Mouse (Mus musculus): ENCODE measurements around the gene Lmx1b. TPM values are rescaled to one million over a fixed set of nuclear protein-coding genes. Genes with fewer than 3 reads are reported as not detected.

Gene Lmx1b
- polyA plus RNA-seq (2015; fragmentation: Nextera tagmentation; extraction: Ambion mirVana), result 0.55 TPM in 2 replicates

DNA sequence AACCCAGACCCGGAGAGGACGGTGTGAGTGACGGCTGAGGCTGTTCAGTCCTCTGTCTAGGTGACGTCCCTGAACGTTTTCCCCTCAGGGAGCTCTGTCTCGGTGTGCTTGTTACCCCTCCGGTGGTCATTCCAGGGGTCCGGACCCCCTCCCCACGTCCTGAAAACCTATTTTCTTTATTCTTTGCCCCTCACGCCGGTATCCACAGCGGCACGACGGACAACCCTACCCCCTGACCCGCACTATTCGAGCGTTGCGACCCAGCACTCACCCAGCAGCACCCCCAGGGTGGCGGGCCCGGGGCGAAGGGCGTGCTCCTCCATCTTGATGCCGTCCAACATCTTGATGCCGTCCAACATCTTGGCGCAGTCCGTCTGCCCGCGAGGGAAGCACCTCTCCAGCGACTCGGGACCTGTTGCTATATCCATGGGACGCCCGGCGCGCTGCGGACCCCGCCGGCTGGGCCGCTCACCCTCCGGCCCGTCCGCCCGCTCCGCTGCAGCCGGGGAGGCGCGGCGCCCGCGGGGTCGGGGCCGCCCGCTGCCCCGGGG lies at the start of gene Lmx1b:
Gene Lmx1b, minus strand, starts transcription at position 341 of the 551 bp plus-strand sequence.
- Histone ChIP-seq H3K4me3 (peak within 1 kb of the TSS; percentile 52), H3K9me3 (no peaks in the 10 kb centered on the region), H3K27me3 (peaks cover 96% of the 10 kb centered on the region), H3K4me1 (peaks cover 44% of the 10 kb centered on the region), H3K9ac (peak within 1 kb of the TSS; percentile 58), H3K4me2 (peak within 1 kb of the TSS; percentile 77), H3K36me3 (no peaks in the 10 kb centered on the region), H3K27ac (no peak within 1 kb of the TSS)
- ATAC-seq (ENCODE audit: insufficient number of reproducible peaks, insufficient read depth, low FRiP score, low TSS enrichment, low read depth), result no peak
- under 1% methylated on average over 44 of the region's 53 CpGs for WGBS

DNA sequence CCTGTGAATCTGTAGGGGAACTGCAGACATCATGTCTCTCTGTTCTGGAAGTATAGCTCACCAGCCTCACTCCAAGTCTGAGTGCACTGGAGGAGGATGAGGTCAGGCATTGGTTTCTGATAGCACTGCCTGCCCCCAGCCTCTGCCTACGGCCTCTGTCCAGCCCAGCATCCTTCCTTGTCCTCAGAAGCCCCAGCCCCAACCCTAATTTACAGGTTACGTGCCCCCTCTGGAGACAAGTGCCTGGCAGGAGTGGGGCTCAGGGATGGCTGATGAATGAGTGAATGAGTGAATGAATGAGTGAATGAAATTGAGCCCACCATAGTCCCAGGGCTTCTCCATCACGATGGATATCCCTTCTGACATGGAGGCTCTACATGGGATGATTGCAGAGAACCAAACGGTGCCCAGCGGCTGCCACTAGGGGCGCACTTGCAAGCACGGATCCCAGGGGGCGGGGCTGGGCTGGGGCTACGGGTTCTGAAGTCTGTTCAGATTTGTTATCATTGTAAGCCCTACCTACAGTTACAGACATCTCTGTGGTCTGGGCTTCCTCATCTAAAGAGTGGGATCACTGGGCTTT lies 49.7 kb upstream of the Lmx1b start:
- ATAC-seq (ENCODE audit: insufficient number of reproducible peaks, insufficient read depth, low FRiP score, low TSS enrichment, low read depth), result no peak

DNA sequence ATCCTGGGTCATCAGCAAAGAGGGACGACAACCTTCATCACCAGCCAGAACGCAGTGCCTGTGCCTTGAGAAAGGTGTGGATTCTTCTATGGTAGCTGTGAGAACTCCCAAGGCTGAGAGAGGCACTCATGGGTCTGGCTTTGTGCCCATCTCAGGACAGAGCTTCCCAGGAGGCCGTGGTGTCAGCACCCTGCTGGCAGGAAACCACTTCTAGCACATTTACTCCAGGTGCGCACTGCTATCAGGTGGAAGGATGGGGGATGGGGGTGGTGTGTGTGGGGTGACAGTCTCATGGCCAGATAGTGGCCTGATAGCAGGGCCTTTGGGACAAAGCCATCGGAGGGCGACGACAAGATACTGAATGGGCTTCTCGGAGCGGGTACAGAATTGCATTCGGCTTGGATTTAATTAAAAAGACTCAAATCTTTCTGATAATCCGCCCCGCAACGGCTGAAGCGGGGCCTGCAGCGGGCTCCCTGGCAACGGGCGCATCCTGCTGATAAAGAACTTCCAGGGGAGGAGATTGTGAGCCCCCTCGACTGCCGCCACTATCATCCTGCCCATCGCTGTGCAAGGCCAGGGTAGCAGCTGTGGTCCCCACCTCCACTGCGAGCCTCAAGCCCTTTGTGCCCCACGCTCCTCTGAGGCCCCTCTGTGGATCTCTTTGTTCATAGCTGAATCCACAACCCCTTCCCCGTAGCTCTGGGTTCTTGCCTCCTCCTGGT lies 49.0 kb upstream of the Lmx1b start:
- 53% methylated on average over 23 of the region's 23 CpGs for WGBS
- Histone ChIP-seq H3K9me3 (no peaks in the 10 kb centered on the region), H3K27me3 (peaks cover 18% of the 10 kb centered on the region), H3K4me3 (no peak overlapping the region), H3K4me1 (0 out of 2 replicates have a peak, but pooled peaks cover 7% of the 10 kb centered on the region), H3K4me2 (no peak overlapping the region), H3K36me3 (no peaks in the 10 kb centered on the region), H3K27ac (no peak overlapping the region), H3K9ac (no peak overlapping the region)
- no peak for ATAC-seq (ENCODE audit: insufficient number of reproducible peaks, insufficient read depth, low FRiP score, low TSS enrichment, low read depth)

More for the DNA sequence above, 49.7 kb upstream of the Lmx1b start:
- Histone ChIP-seq H3K4me2 (no peak overlapping the region), H3K4me3 (no peak overlapping the region), H3K9ac (no peak overlapping the region), H3K9me3 (no peaks in the 10 kb centered on the region), H3K4me1 (0 out of 2 replicates have a peak, but pooled peaks cover 7% of the 10 kb centered on the region), H3K27me3 (peaks cover 18% of the 10 kb centered on the region), H3K36me3 (no peaks in the 10 kb centered on the region), H3K27ac (no peak overlapping the region)
- WGBS, result 33% methylated on average over 9 of the region's 9 CpGs

DNA sequence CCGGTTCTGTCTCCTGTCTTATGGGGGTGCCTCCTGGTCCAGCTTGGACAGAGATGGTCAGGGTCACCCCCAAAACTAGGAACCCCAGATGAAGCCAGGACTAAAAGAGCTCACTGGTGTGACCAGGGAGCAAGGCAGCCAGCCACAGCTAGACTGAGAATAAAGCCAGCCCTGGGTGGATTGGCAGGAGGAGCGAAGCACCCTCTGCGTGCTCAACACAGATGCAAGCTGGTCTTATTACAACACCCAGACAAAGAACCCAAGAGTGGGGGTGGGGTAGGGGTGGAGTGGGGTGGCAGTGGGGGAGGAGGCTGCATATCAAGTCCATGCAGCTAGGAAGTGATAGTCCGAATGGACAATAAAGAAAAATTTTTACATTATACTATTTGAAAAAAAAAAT lies 43.3 kb upstream of the Lmx1b start:
- 57% methylated on average over 4 of the region's 4 CpGs for whole genome bisulfite sequencing
- Histone ChIP-seq H3K4me2 (no peak overlapping the region), H3K36me3 (no peaks in the 10 kb centered on the region), H3K27ac (no peak overlapping the region), H3K9ac (no peak overlapping the region), H3K4me3 (no peak overlapping the region), H3K9me3 (no peaks in the 10 kb centered on the region), H3K27me3 (peaks cover 5% of the 10 kb centered on the region), H3K4me1 (no peaks in the 10 kb centered on the region)
- no peak for ATAC-seq (ENCODE audit: insufficient number of reproducible peaks, insufficient read depth, low FRiP score, low TSS enrichment, low read depth)

DNA sequence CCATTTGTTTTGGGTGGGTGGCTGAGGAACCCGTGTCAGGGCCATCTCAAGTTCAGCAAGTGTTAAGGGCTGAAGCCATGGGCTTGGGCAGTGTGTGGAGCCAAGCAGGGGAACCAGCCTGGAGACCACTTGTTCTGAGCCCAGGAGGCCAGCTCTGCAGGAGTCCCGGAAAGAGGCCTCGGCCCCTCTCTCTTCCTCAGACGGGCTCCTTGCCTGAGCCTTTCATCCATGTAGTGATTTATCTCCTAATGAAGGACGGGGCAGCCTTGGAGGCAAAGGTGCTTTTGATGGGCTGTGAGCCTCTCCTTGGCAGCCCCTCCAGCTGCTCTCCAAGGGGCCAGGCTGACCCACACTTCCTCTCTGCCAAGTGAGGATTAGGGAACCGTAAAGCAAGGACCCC lies 42.8 kb upstream of the Lmx1b start:
- Histone ChIP-seq H3K4me2 (no peak overlapping the region), H3K9me3 (no peaks in the 10 kb centered on the region), H3K4me3 (no peak overlapping the region), H3K36me3 (no peaks in the 10 kb centered on the region), H3K4me1 (peaks cover under 1% of the 10 kb centered on the region; the same call in 1 of the 2 replicates), H3K9ac (no peak overlapping the region), H3K27ac (no peak overlapping the region), H3K27me3 (no peaks in the 10 kb centered on the region; the same call in 1 of the 2 replicates)
- 47% methylated on average over 6 of the region's 6 CpGs for WGBS
- no peak for ATAC-seq (ENCODE audit: insufficient number of reproducible peaks, insufficient read depth, low FRiP score, low TSS enrichment, low read depth)

DNA sequence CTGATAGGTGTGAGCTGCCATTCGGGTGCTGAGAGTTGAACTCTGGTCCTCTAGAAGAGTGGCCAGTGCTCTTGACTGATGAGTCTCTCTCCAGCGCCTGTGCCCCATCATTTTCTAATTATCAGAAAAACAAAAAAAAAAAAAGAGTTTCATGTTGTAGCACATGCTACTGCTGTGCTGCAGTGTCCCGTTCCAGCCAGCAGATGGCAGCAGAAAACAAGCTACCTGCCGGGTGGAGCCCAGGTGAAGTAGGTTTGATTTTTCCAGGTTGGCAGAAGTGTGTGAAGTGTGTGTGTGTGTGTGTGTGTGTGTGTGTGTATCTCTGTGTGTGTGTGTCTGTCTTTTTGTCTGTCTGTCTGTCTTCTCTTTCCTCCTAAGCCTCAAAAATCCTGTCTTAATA lies 41.9 kb upstream of the Lmx1b start:
- no peak for ATAC-seq (ENCODE audit: insufficient number of reproducible peaks, insufficient read depth, low FRiP score, low TSS enrichment, low read depth)
- WGBS, result 8% methylated on average over 4 of the region's 4 CpGs
- Histone ChIP-seq H3K27ac (no peak overlapping the region), H3K4me1 (peaks cover 8% of the 10 kb centered on the region), H3K4me2 (no peak overlapping the region), H3K36me3 (no peaks in the 10 kb centered on the region), H3K9ac (no peak overlapping the region), H3K9me3 (no peaks in the 10 kb centered on the region), H3K27me3 (no peaks in the 10 kb centered on the region; the same call in 1 of the 2 replicates), H3K4me3 (no peak overlapping the region)

DNA sequence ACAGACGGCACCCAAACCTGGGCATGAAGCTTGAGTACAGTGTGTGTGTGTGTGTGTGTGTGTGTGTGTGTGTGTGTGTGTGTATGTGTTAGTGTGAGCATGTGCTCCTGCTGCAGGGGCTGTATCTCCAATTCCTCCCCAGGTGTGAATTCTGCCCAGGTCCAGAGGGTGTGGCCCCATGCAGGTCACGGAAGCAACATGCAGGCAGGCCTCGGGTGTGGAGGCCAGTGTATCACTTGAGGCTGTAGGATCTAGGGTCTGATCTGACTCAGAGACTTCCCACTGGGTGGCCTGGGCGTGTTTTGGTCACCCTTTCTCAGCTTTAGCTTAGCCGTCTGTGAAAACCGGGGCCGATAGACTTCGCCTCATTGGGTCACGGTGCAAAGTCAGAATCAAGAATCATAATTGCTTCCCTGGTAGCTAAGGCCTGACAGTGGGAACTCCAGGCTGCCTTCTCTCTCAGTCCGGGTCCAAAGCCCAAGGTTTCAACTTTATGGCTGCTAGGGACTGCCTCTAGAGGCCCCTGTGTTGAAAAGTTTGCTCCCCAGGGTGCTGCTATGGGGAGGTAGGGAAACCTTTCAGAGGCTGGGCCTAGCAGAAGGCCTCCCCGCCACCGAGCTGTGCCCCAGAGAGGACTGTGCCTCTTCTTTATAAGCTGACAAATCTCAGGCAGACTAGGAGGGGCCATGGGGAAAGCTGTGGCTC lies 38.8 kb upstream of the Lmx1b start:
- Histone ChIP-seq H3K4me1 (peaks cover 8% of the 10 kb centered on the region), H3K27ac (no peak overlapping the region), H3K27me3 (no peaks in the 10 kb centered on the region; the same call in 1 of the 2 replicates), H3K9ac (no peak overlapping the region), H3K36me3 (no peaks in the 10 kb centered on the region), H3K4me3 (no peak overlapping the region), H3K4me2 (no peak overlapping the region), H3K9me3 (no peaks in the 10 kb centered on the region)
- 71% methylated on average over 12 of the region's 12 CpGs for WGBS
- ATAC-seq (ENCODE audit: insufficient number of reproducible peaks, insufficient read depth, low FRiP score, low TSS enrichment, low read depth), result no peak

DNA sequence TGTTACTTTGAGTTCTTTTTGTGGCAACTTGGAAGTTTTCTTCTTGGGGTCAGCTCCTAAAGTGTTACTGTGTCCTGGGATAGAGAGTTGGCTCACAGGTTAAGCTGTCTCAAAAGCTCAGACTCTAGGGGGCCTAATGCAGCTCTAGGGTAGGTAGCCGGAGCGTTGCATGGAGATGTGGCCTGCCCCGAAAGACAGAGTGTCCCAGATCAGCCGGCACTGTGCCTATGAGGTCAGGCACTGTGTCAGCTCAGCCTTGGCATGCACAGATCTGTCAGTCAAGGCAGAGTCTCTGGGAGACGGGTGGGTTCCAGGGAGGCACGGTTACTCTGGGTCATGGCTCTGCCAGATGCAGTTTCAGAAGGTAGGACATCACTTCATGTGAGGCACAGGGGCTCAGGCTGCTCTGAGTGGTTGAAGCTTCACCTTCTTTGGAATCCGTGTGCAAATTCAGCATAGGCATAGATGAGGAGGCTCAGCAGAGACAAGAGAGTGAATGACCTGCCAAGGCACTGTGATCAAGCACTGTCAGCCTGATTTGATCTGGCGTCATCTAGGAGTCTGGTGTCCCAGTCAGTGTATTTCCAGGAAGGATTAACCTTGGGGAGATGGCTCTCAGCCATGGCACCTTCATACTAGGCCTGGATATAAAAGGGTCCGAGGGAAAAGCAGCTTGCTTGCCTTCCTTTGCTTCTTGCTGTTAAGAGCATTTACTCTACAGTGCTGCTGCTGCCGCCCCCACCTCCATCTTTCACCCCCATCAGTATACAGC lies 32.6 kb upstream of the Lmx1b start:
- Histone ChIP-seq H3K27ac (no peak overlapping the region), H3K9me3 (no peaks in the 10 kb centered on the region), H3K36me3 (no peaks in the 10 kb centered on the region), H3K9ac (no peak overlapping the region), H3K4me2 (no peak overlapping the region), H3K4me3 (no peak overlapping the region), H3K4me1 (peaks cover 6% of the 10 kb centered on the region), H3K27me3 (no peaks in the 10 kb centered on the region; the same call in 1 of the 2 replicates)
- 78% methylated on average over 10 of the region's 10 CpGs for whole genome bisulfite sequencing
- no peak for ATAC-seq (ENCODE audit: insufficient number of reproducible peaks, insufficient read depth, low FRiP score, low TSS enrichment, low read depth)

DNA sequence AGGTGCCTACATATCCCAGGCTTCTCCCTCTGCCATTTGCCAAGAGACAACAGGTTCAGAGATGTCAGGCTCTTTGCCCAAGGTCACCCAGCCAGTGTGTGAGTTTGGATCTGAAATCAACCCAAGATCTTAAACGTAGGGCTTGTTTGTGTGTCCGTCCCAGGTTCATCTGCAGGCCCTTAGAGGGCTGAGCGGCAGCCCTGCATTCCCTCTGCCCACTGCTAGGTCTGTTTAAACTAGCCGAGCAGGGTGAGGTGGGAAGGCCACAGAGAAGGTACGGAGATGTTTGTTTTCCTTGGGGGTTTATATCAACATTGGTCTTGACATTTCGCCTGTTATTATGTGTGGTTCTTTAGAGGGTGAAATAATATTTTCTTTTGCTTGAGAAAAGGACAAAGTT lies 28.4 kb upstream of the Lmx1b start:
- no peak overlapping the region for H3K4me2 ChIP-seq
- no peak for ATAC-seq (ENCODE audit: insufficient number of reproducible peaks, insufficient read depth, low FRiP score, low TSS enrichment, low read depth)
- H3K9me3 ChIP-seq, result no peaks in the 10 kb centered on the region
- no peak overlapping the region for H3K4me3 ChIP-seq
- no peak overlapping the region for H3K27ac ChIP-seq
- WGBS, result 75% methylated on average over 6 of the region's 6 CpGs
- peaks cover 22% of the 10 kb centered on the region for H3K4me1 ChIP-seq
- no peaks in the 10 kb centered on the region; the same call in 1 of the 2 replicates for H3K27me3 ChIP-seq
- H3K36me3 ChIP-seq, result no peaks in the 10 kb centered on the region
- no peak overlapping the region for H3K9ac ChIP-seq

DNA sequence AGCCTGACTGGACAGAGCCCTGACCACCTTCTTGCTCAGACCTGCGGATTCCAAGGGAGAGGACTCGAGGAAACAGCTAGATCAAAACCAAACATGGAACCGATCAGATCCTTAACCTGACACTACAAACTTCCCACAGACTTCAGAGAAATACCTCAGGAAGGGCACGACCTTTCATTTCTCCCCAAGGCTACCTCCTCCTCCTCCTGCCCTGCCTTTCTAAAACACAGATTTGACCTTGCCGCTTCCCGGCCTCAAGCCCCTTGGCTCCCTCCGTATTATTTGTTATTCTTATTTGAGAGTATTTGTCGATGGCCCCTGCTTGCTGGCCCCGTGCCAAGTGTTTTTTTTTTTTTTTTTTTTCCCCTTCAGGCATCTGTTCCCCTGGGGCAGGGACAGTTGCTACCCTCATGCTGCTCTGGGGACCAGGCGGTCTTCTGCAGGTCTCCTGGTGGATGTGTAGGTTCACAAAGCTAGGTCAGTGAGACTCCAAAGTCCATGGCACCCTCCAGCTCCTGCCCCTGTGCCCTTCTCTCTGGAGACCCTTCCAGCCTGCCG lies 26.2 kb upstream of the Lmx1b start:
- H3K9me3 ChIP-seq, result no peaks in the 10 kb centered on the region
- peaks cover 22% of the 10 kb centered on the region for H3K4me1 ChIP-seq
- no peak overlapping the region for H3K9ac ChIP-seq
- H3K36me3 ChIP-seq, result no peaks in the 10 kb centered on the region
- no peak overlapping the region for H3K4me3 ChIP-seq
- no peak for ATAC-seq (ENCODE audit: insufficient number of reproducible peaks, insufficient read depth, low FRiP score, low TSS enrichment, low read depth)
- no peak overlapping the region for H3K4me2 ChIP-seq
- no peak overlapping the region for H3K27ac ChIP-seq
- WGBS, result 19% methylated on average over 11 of the region's 11 CpGs
- no peaks in the 10 kb centered on the region; the same call in 1 of the 2 replicates for H3K27me3 ChIP-seq

Measured in embryonic facial prominence, embryonic 13.5 days (tissue).